Mouse (Mus musculus) Muller cell, postnatal 12 days (primary cell): ENCODE data around the gene Map3k1.

ENCODE experiments used
- DNase-seq: peaks from one replicate; pipeline ENCODE4 v3.0.0-alpha.2; 2015; ENCODE audit errors: inconsistent ontology term

The Map3k1 gene

GRCm38 (mm10) chr13:111812647-111813046 lies 3.9 kb upstream of the Map3k1 start:
- DNase-seq = no peak

GRCm38 (mm10) chr13:111810998-111811628 lies 2.3 kb upstream of the Map3k1 start:
- DNase-seq = no peak

DNA sequence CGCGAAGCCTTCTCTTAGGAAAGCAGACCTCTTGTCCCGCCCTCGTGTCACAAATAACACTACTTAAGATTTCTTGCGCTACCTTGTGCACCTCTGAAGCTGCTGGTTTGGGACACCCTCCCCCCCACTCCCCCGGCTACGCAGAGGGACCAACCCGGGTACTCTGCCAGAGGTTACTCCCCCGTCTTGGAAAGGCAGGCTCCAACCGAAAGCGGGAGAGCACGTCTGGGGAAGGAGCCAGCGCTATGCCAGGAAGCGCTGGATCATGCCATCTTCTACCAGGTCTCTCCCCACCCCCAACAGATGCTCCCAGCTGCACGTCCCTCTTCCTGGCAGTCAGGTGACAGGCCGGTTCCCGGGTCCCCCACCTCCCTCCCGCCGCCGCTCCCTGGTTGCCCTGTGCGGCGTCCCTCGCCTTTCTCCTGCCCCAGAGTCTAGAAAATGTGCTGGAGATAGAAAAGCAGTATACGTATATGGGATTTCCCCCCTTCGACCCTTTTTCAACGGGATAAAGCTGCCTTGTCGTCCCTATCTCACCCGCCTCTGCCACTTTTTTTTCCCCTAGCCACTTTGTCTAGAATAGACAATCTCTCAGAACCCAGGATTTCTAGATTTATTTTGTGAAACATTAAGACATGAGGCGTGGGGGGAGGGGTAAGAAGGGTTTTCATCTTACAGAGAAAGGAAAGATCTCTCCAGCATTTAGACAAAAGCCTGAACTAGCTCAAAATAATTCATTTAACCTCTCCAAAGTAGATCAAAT lies 854 bp upstream of the Map3k1 start:
- DNase-seq = peak; percentile 72

- DNase-seq = no peak
Observed at GRCm38 (mm10) chr13:111808387-111808636, 481 bp downstream of the Map3k1 start.

DNA sequence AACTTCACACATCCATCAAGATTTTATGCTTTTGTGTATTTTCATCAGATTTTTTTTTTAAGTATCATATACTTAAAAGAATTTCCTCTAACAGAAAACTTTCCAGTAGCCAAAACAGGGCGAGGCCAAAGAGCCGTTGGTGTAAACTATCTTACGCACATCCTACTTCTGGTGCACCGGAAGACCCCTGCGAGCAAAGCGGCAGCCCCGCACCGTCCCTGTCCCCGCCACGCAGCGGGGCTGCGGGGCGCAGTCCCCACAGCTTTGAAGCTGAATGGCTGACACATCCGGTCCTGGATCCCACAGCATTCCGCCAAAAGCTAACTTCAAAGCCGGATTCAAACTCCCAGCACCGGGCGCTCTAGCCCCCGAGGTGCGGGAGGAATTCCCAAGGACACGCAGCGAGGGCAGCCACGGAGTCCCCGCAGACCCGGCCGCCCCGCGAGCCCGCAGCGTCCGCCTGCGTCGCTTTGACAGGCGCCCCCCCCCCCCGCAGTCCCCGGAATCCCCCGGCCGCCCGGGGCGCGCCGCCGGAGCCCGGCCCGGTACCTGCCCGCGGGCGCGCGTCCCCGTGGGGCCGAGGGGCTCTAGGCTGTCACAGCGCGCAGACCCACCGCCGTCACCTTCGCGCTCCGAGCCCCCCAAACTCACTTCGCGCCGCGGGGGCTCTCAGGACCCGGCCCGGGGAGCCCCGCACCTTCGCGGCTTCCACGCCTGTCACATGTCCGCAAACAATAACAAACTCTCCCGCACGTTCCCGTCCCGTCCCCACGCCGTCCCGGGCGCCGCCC lies 1.0 kb downstream of the Map3k1 start:
- DNase-seq = peak; percentile 52

DNA sequence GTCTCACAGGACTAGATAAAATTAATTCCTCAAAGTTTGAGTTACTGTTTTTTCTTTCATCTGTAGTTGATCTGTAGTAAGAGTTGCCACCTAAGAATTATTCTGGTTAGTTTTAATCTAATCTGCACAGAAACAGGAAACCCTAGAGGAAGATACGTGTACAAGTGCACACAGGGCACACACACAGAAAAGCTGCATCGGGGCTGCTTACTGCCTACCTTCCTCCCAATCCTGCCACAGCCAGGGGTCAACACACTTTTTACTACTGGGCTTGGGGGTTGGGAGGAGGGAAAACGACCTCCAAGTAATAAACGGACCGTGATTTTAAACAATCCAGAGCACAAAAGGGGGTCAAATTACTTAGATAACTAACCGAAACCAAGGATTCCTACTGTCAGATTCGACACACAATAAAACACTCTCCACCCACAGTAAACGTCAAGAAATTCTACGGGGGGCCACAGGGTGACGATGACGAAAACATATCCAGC lies 1.6 kb downstream of the Map3k1 start:
- peak; percentile 43 for DNase-seq

GRCm38 (mm10) chr13:111805738-111806722 lies 2.8 kb downstream of the Map3k1 start:
- peak; percentile 45 for DNase-seq

- no peak for DNase-seq
Observed at GRCm38 (mm10) chr13:111804951-111805673, 3.7 kb downstream of the Map3k1 start.

GRCm38 (mm10) chr13:111804189-111804588 lies 4.6 kb downstream of the Map3k1 start:
- peak; percentile 17 for DNase-seq

DNA sequence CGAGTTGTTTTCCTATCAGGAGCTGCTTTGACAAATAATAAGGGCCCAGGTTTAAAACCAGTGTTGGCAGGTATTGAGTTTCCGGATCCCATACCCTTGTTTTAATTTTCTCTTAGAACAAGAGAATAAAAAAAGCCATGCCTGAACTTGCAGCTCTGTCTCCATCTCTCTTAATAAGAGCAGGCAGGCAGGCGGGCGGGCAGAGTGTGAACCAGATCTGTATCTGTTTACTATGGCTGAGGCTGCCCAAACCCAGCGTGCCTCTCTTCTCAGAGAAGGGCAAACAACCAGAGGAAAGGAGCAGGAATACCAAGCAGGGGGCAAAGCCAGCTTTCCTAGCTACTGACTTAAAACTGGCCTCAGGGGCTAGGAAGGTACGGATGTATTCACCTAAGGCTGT lies 5.3 kb downstream of the Map3k1 start:
- DNase-seq = no peak

GRCm38 (mm10) chr13:111802900-111803299 lies 5.9 kb downstream of the Map3k1 start:
- no peak for DNase-seq

GRCm38 (mm10) chr13:111802271-111802665 lies 6.5 kb downstream of the Map3k1 start:
- DNase-seq = no peak

DNA sequence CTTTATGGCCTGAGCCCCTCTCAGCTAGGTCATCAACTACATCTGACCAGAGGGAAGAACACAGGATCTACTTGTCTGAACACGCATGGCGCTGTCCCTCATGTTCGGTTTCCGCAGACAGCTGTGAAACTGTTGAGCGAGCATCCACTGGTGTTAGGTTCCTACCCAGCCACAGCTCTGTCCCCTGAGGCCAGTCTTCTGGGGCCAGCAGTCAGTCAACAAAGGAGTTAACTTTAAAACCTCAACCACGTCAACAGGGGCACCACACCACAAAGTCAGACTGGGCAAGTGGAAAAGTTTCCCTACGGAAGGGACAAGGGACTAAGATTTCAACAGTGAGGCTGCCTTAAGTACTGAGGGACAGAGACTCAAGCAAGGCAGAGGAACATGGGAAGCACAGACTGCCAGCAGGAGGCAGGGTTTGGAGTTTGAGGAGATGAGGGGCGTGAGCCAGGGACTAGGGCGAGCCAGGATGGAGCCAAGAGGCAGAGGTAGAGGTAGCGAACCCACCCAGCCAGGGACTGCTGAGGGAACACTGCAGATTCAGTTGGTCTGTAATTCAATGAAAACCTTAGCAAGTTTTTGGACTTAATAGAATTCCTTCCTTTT lies 7.0 kb downstream of the Map3k1 start:
- no peak for DNase-seq

GRCm38 (mm10) chr13:111800866-111801265 lies 7.9 kb downstream of the Map3k1 start:
- no peak for DNase-seq

DNA sequence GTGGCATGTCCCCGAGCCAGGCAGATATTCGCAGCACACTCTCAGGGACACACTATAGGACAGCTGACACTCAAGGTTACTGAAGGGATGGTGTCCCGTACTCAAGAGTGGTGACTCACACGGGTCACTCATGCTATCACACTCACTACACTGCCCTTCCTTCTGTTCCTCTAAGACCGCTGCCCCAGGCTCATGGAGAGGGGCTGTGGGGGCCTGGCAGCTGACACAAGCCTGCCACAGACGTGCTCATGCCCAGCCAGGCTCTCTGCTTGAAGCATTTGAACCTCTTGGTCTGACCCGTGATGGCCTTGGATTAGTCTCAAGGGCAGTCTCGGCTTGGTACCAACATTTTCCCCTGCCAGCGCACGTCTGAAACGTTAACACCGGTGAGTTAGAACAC lies 10.7 kb downstream of the Map3k1 start:
- DNase-seq = peak; percentile 56

DNA sequence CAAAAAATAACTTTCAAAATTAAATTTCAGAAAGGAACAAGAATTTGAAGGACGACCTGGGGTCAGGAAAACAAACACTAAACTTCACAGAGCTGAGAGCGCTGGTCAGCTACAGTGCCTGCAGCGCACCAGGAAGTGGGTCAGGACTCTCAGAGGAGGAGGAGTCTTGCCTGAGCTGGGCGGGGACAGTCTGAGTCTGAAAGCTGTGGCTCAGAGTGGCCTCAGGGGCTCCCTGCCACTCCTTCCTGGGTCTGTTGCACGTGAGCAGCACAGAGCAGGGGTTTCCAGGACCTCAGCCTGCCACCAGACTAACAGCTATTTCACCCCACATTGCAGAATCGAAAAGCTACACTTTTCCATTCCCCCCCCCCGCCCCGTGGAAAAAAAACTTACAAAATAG lies 11.8 kb downstream of the Map3k1 start:
- DNase-seq = peak; percentile 67

GRCm38 (mm10) chr13:111796191-111796920 lies 12.4 kb downstream of the Map3k1 start:
- DNase-seq = peak; percentile 17

- DNase-seq = no peak
Observed at GRCm38 (mm10) chr13:111792975-111793287, 15.9 kb downstream of the Map3k1 start.

- no peak for DNase-seq
Observed at GRCm38 (mm10) chr13:111792130-111792974, 16.4 kb downstream of the Map3k1 start.
